Mouse (Mus musculus) lung, embryonic 14.5 days (tissue): ENCODE results near the gene Abcf2. TPM values are rescaled to one million over a fixed set of nuclear protein-coding genes. Genes with fewer than 3 reads are reported as not detected.

Experiments used
- ATAC-seq: fragments of 200-750 bp; cut with Nextera tagmentation; 2 replicates; pipeline ENCODE4 v1.8.0; 2017; ENCODE audit warnings: mild to moderate bottlenecking, moderate TSS enrichment, moderate library complexity; ENCODE audit not compliant: insufficient read depth
- DNase-seq: peaks from one replicate; pipeline ENCODE4 v3.0.0-alpha.2; 2015
- H3K27ac ChIP-seq: fragments of 300-500 bp; sonication (generic); 2 replicates; pipeline ENCODE4 v1.5.1; 2014; ENCODE audit warnings: low read depth, mild to moderate bottlenecking, moderate library complexity
- H3K27me3 ChIP-seq: fragments of 300-500 bp; sonication (generic); 2 replicates; pipeline ENCODE4 v1.6.1; 2014; ENCODE audit warnings: low read length, control low read depth; ENCODE audit not compliant: insufficient read depth
- H3K36me3 ChIP-seq: fragments of 300-500 bp; sonication (generic); 2 replicates; pipeline ENCODE4 v1.6.1; 2014; ENCODE audit warnings: control low read depth; ENCODE audit not compliant: insufficient read depth
- H3K4me1 ChIP-seq: fragments of 300-500 bp; sonication (generic); 2 replicates; pipeline ENCODE4 v1.6.1; 2014; ENCODE audit warnings: antibody characterized with exemption, control low read depth; ENCODE audit not compliant: insufficient read depth
- H3K4me2 ChIP-seq: fragments of 300-500 bp; sonication (generic); 2 replicates; pipeline ENCODE4 v1.6.1; 2014; ENCODE audit warnings: mild to moderate bottlenecking
- H3K4me3 ChIP-seq: fragments of 300-500 bp; sonication (generic); 2 replicates; pipeline ENCODE4 v1.5.1; 2014; ENCODE audit warnings: low read depth, low read length
- H3K9ac ChIP-seq: fragments of 300-500 bp; sonication (generic); 2 replicates; pipeline ENCODE4 v1.6.1; 2014
- H3K9me3 ChIP-seq: fragments of 300-500 bp; sonication (generic); 2 replicates; pipeline ENCODE4 v1.6.1; 2016; ENCODE audit warnings: low read depth, low read length, control low read depth
- CTCF ChIP-seq: IDR thresholded peaks from 2 replicates; pipeline ENCODE4 v1.5.1; 2016; ENCODE audit warnings: antibody characterized with exemption, low read depth
- WGBS: fragments of 180-500 bp; shearing (Covaris S2); extraction: QIAGEN DNeasy Blood & Tissue Kit; methylation state at CpG from one replicate; pipeline ENCODE4 v1.1.7; 2014; 5-methylcytosine and 5-hydroxymethylcytosine counted together
- polyA plus RNA-seq: library from polyadenylated mRNA; unstranded; fragments of >200 nt; fragmentation: Nextera tagmentation; extraction: Ambion mirVana; gene quantifications from 2 replicates; pipeline ENCODE4 v1.2.1, GENCODE M21; 2014

The Abcf2 gene
- polyA plus RNA-seq, 1 experiment from 2014 or later: 120 TPM

DNA sequence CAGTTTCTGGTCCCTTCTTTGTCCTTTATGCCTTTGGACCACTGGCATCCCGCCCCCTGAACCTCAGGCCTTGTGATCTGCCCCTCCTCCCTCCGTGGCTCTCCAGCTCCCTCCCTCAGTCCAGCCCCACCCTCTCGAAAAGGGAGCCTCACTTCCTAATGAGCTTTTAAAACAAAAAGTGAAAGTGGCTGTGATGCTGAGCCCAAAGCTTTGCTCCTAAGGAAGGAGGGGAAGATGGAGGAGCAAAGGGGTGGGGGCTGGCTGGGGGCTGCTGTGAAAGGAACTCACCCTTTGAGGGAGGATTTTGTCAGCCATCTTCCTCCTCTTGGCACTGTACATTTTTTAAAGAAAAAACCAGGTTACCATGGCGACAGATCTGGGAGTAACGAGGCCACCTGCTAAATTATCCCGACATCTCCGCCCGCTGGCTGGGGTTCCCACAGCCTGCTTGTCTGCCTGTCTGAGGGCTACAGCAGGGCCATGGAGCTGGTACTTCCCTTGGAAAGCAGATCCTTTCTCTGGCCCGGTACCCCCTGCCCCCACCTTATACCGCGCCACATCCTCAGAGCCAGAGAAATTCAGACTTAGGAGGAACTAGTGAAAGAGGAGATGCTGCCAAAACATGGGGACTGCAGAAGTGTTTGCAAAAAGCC, 19.4 kb upstream of the Abcf2 start:
- Histone ChIP-seq H3K27ac (no peak overlapping the region), H3K36me3 (peaks cover 35% of the 10 kb centered on the region), H3K27me3 (peaks cover 6% of the 10 kb centered on the region; the same call in 1 of the 2 replicates), H3K4me1 (peaks cover 15% of the 10 kb centered on the region), H3K9me3 (no peaks in the 10 kb centered on the region), H3K9ac (no peak overlapping the region), H3K4me3 (no peak overlapping the region), H3K4me2 (no peak overlapping the region)
- 31% methylated on average over 11 of the region's 11 CpGs for WGBS
- no peak for ATAC-seq
- no peak for TF ChIP-seq CTCF
- no peak for DNase-seq

DNA sequence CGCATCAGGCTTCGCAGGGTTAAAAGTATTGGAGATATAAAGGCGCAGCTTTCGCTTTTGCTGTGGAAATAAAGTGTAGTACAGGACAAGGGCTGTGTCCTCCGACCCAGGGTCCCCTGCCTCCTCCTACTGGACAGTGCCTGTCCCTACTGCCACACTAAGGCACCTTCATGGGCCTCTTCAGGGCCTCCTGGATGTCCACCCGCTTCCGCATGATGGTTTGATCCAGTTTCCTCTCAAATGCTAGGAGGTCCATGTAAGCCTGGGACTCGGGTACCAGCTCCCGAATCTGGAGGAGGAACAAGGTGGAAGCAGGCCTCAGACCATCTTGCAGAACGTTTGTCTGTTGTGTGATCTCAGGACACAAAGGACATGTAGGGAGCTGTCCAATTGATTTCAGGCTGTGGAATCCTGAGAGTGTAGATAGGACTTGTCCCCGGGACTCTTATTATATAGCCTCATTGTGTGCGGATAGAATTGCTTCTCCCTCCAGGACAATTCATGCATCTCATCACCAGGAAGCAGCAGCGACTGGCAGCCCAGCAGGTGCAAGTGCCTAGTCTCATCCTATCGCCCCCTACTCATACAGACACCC, 18.6 kb upstream of the Abcf2 start:
- Histone ChIP-seq H3K9me3 (no peaks in the 10 kb centered on the region), H3K36me3 (peaks cover 43% of the 10 kb centered on the region), H3K4me3 (no peak overlapping the region), H3K27me3 (peaks cover 6% of the 10 kb centered on the region; the same call in 1 of the 2 replicates), H3K9ac (no peak overlapping the region), H3K4me1 (peaks cover 13% of the 10 kb centered on the region), H3K27ac (no peak overlapping the region), H3K4me2 (no peak overlapping the region)
- DNase-seq (no peak), ATAC-seq (no peak)
- WGBS: 72% methylated on average over 14 of the region's 14 CpGs
- TF ChIP-seq CTCF: no peak; the same call in 1 of the 2 replicates

DNA sequence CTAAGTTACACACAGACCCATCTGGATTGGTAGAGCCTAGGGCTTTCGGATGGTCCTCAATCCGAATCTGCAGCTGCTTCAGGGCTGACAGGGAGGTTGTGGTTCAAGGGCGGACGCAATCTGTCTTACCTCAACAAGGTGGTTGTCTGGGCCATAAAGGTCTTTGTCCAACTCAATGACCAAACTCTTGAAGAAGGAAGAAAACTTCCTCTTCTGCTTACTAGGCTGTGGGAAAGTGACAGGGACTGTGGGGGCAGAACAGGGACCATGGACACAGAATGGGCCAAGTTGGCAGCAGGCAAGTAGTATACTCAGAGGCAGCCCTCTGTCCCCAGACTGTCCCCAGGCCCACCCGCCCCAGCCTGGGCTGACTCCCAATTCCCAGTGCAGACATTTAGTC, 18.0 kb upstream of the Abcf2 start:
- TF ChIP-seq CTCF: no peak
- Histone ChIP-seq H3K27me3 (peaks cover 6% of the 10 kb centered on the region; the same call in 1 of the 2 replicates), H3K4me2 (no peak overlapping the region), H3K4me3 (no peak overlapping the region), H3K9ac (no peak overlapping the region), H3K27ac (no peak overlapping the region), H3K9me3 (no peaks in the 10 kb centered on the region), H3K4me1 (peaks cover 7% of the 10 kb centered on the region; the same call in 1 of the 2 replicates), H3K36me3 (peaks cover 44% of the 10 kb centered on the region)
- 93% methylated on average over 5 of the region's 5 CpGs for WGBS
- ATAC-seq (no peak), DNase-seq (no peak)

DNA sequence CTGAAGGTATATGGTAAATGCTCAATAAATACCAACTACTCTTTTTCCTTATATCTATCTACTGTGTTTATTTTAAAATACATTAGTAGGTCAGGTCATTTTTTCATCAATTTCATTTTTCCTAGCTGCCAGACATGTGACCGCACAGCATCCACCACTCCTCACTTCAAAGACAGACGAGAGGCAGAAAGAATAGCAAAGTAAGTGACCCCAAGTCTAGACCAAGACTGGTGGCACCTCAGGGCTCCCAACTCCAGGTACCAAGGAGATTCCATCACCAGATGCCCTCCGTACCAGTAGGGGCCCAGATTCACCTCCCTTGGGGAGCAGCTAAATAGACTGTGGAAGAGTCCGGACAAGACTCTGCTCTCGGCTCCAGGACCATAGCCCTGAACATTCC, 17.1 kb upstream of the Abcf2 start:
- Histone ChIP-seq H3K27ac (no peak overlapping the region), H3K4me2 (no peak overlapping the region), H3K4me3 (no peak overlapping the region), H3K9me3 (no peaks in the 10 kb centered on the region), H3K36me3 (peaks cover 44% of the 10 kb centered on the region), H3K9ac (no peak overlapping the region), H3K27me3 (peaks cover 3% of the 10 kb centered on the region; the same call in 1 of the 2 replicates), H3K4me1 (peaks cover 7% of the 10 kb centered on the region; the same call in 1 of the 2 replicates)
- WGBS: 76% methylated on average over 5 of the region's 5 CpGs
- no peak for TF ChIP-seq CTCF
- DNase-seq (no peak), ATAC-seq (no peak)

DNA sequence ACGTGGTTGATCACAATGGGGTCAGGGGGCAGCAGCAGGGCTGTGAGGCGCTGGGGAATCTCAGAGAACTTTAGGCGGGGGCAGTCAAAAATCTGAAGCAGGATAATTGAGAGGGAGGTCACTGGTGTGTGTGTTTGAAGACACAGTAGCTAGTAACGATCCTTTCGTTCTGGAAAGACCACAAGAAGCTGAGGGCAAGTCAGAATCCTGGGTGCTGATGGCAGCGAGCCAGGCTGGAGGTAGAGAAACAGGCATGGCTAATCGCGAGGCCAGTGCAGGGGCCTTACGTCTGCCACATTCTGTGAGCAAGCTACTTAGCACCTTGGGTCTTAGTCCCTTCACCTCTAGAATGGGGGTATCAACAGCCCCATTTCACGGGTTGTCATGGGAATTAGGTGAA, 16.7 kb upstream of the Abcf2 start:
- H3K4me1 ChIP-seq: peaks cover 7% of the 10 kb centered on the region; the same call in 1 of the 2 replicates
- no peak for DNase-seq
- TF ChIP-seq CTCF: no peak
- 61% methylated on average over 10 of the region's 10 CpGs for WGBS
- no peak for ATAC-seq
- peaks cover 45% of the 10 kb centered on the region for H3K36me3 ChIP-seq
- H3K9ac ChIP-seq: no peak overlapping the region
- H3K27ac ChIP-seq: no peak overlapping the region
- no peaks in the 10 kb centered on the region for H3K27me3 ChIP-seq
- no peaks in the 10 kb centered on the region for H3K9me3 ChIP-seq
- no peak overlapping the region for H3K4me2 ChIP-seq
- no peak overlapping the region for H3K4me3 ChIP-seq

DNA sequence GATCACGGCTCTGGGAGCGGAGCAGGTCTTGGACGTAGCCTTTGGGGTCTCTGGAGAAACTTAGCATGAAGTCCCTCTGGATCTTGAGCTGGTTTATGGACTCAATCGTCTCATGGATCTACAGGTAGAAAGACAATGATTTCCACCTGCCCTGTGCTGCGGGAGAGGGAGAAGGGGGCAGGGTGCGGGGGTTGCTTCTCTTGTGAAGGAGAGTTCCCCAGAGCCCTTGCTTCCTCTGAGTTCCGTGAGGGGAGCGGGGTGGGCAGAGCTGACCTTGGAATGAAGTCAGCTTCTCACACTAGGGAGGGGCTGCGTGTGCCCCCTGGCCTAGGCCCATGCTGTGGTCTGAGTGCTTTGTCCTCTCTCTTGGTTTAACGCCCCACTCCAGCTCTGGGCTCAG, 16.0 kb upstream of the Abcf2 start:
- no peak overlapping the region; the same call in 1 of the 2 replicates for H3K9ac ChIP-seq
- H3K4me3 ChIP-seq: no peak overlapping the region
- ATAC-seq: no peak
- no peaks in the 10 kb centered on the region for H3K9me3 ChIP-seq
- no peak for DNase-seq
- H3K36me3 ChIP-seq: peaks cover 52% of the 10 kb centered on the region
- no peak overlapping the region for H3K27ac ChIP-seq
- 85% methylated on average over 10 of the region's 10 CpGs for WGBS
- TF ChIP-seq CTCF: no peak
- no peaks in the 10 kb centered on the region for H3K27me3 ChIP-seq
- H3K4me1 ChIP-seq: peaks cover 4% of the 10 kb centered on the region; the same call in 1 of the 2 replicates
- H3K4me2 ChIP-seq: no peak overlapping the region

DNA sequence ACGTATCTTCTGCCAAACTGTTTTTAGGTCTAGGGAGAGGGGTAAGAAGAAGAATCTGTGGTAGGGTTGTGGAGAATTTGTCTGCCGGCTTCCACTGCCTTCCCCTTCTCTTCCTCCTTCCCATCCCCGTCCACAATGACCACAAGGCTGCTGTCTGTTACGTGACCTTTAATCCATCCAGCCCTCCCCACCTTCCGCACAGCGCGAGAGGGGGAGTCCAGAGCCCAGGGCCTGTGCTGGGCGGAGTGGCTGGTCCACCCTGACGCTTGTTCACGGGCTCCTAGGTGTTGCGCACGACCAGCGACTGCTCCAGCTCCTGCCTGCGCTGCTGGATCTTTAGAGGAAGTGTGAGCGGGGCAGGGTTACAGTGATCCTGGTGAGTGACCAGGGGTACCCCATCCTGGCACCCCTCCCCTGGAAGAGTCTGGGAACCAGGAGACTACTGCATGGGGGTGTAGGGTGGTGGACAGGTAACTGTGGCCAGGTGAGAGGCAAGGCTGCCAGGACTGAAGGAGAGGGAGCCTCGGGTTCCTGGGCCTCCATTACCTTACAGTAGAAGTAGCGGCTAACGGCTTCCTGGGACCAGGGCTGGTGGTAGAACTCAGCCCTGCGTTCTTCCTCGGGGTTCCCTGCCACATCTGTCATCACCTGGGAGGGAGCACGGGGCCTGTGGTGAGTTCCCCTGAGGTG, 15.3 kb upstream of the Abcf2 start:
- Histone ChIP-seq H3K9ac (no peak overlapping the region; the same call in 1 of the 2 replicates), H3K36me3 (peaks cover 56% of the 10 kb centered on the region), H3K27me3 (no peaks in the 10 kb centered on the region), H3K4me1 (peaks cover 4% of the 10 kb centered on the region), H3K27ac (no peak overlapping the region), H3K4me3 (no peak overlapping the region), H3K4me2 (peak overlapping the region; percentile 31; the same call in 1 of the 2 replicates), H3K9me3 (no peaks in the 10 kb centered on the region)
- no peak for TF ChIP-seq CTCF
- no peak for DNase-seq
- no peak for ATAC-seq
- WGBS: 67% methylated on average over 21 of the region's 21 CpGs
